Mouse (Mus musculus): ENCODE measurements around the gene Aldh3a2.

GRCm38 (mm10) chr11:61215936-61216335, 51.3 kb downstream of the Aldh3a2 start:
- TF ChIP-seq CTCF (IDR thresholded peaks at IDR 0.05; ENCODE audit: control insufficient read depth, insufficient read depth, insufficient read length) = no peak
- no peak for TF ChIP-seq MAX (IDR thresholded peaks at IDR 0.05)
- no peak for TF ChIP-seq MYOG (IDR thresholded peaks at IDR 0.05; ENCODE audit: control insufficient read depth, extremely low read depth, insufficient read length)
- TF ChIP-seq MYOD1 (IDR thresholded peaks at IDR 0.05; ENCODE audit: control insufficient read depth, insufficient read length, low read depth) = no peak

Data from C2C12 (cell line).